Mouse (Mus musculus): Measurements from ENCODE around the gene Epb41l1.

DNA sequence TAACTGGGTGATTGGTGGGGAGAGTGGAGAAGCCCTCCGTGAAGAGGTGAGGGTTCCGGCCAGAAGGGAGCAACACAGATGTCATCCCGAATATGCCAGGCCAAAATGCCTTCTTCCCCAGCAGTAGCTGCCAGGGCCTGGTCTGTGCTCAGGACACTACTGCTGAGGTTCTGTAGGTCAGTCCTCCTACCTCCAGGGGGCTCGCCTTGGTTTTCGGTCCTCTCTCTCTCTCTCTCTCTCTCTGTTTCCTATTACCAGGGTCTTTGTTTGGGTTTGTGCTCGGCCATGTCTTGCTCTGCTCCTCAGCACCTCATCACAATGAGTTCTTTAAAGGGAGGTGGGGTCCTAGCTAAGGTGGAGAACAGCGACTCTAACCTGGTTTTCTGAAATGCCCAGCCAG, 120.3 kb downstream of the Epb41l1 start:
- no peak for TF ChIP-seq POLR2A (IDR thresholded peaks at IDR 0.05; ENCODE audit: low read depth, low read length)
- TF ChIP-seq CTCF (IDR thresholded peaks at IDR 0.05; ENCODE audit: extremely low read depth, insufficient read length, insufficient replicate concordance, low read depth, low read length), result no peak

All from small intestine, adult 2 months (tissue).